Mouse (Mus musculus): Measurements from ENCODE around the gene Gstz1. TPM values are rescaled to one million over a fixed set of nuclear protein-coding genes. Genes with fewer than 3 reads are reported as not detected.

Gene Gstz1
- polyA plus RNA-seq (2015; fragmentation: Nextera tagmentation; extraction: Ambion mirVana) = 23.6 and 31.3 TPM in 2 replicates

GRCm38 (mm10) chr12:87146966-87147365, at the start of gene Gstz1:
Gene Gstz1, plus strand, starts transcription at chr12:87147165.
- Histone ChIP-seq H3K27ac (replicated peaks) (peak within 1 kb of the TSS; percentile 89), H3K9ac (ENCODE audit: low read length) (peak within 1 kb of the TSS; percentile 71), H3K36me3 (ENCODE audit: control insufficient read depth, insufficient read depth, low read length) (no peaks in the 10 kb centered on the region; the same call in 1 of the 2 replicates), H3K9me3 (ENCODE audit: control insufficient read depth, low read length) (no peaks in the 10 kb centered on the region), H3K27me3 (ENCODE audit: control insufficient read depth, insufficient read depth, low read length) (no peaks in the 10 kb centered on the region), H3K4me1 (replicated peaks; ENCODE audit: control insufficient read depth, insufficient read depth) (no peaks in the 10 kb centered on the region), H3K4me2 (replicated peaks; ENCODE audit: low read depth) (peak within 1 kb of the TSS; percentile 71), H3K4me3 (ENCODE audit: low read depth, low read length) (peak within 1 kb of the TSS; percentile 79)
- TF ChIP-seq CTCF (IDR thresholded peaks at IDR 0.05; ENCODE audit: low read depth) = peak; percentile 37
- TF ChIP-seq EP300 (optimal IDR thresholded peaks at IDR 0.05) = no peak
- ATAC-seq (ENCODE audit: low FRiP score, low TSS enrichment) (peak; percentile 84), DNase-seq (ENCODE audit: low spot score) (peak; percentile 91)
- WGBS = under 1% methylated on average over 27 of the region's 27 CpGs

GRCm38 (mm10) chr12:87100331-87100730, 46.6 kb upstream of the Gstz1 start:
- WGBS = 66% methylated on average over 4 of the region's 4 CpGs

GRCm38 (mm10) chr12:87102165-87102631, 44.8 kb upstream of the Gstz1 start, which contains the start of gene Ngb:
Gene Ngb, minus strand, starts transcription at chr12:87102539.
- no peak within 1 kb of the TSS for H3K27ac ChIP-seq (replicated peaks)
- no peak for DNase-seq (ENCODE audit: low spot score)
- no peak for TF ChIP-seq EP300 (optimal IDR thresholded peaks at IDR 0.05)
- TF ChIP-seq CTCF (IDR thresholded peaks at IDR 0.05; ENCODE audit: low read depth) = no peak
- 5% methylated on average over 25 of the region's 32 CpGs for WGBS
- no peaks in the 10 kb centered on the region for H3K9me3 ChIP-seq (ENCODE audit: control insufficient read depth, low read length)
- peak within 1 kb of the TSS; percentile 24 for H3K4me3 ChIP-seq (ENCODE audit: low read depth, low read length)
- H3K9ac ChIP-seq (ENCODE audit: low read length) = no peak within 1 kb of the TSS
- no peaks in the 10 kb centered on the region for H3K36me3 ChIP-seq (ENCODE audit: control insufficient read depth, insufficient read depth, low read length)
- 0 out of 2 replicates have a peak, but pooled peaks have one; percentile 51 for ATAC-seq (ENCODE audit: low FRiP score, low TSS enrichment)
- H3K4me1 ChIP-seq (replicated peaks; ENCODE audit: control insufficient read depth, insufficient read depth) = no peaks in the 10 kb centered on the region; the same call in 1 of the 2 replicates
- H3K27me3 ChIP-seq (ENCODE audit: control insufficient read depth, insufficient read depth, low read length) = no peaks in the 10 kb centered on the region; the same call in 1 of the 2 replicates
- peak within 1 kb of the TSS; percentile 52 for H3K4me2 ChIP-seq (replicated peaks; ENCODE audit: low read depth)

More at GRCm38 (mm10) chr12:87100331-87100730, 46.6 kb upstream of the Gstz1 start:
- no peak overlapping the region for H3K4me3 ChIP-seq (ENCODE audit: low read depth, low read length)
- no peaks in the 10 kb centered on the region for H3K36me3 ChIP-seq (ENCODE audit: control insufficient read depth, insufficient read depth, low read length)
- no peak overlapping the region for H3K27ac ChIP-seq (replicated peaks)
- H3K4me2 ChIP-seq (replicated peaks; ENCODE audit: low read depth) = no peak overlapping the region
- H3K4me1 ChIP-seq (replicated peaks; ENCODE audit: control insufficient read depth, insufficient read depth) = no peaks in the 10 kb centered on the region; the same call in 1 of the 2 replicates
- DNase-seq (ENCODE audit: low spot score) = no peak
- ATAC-seq (ENCODE audit: low FRiP score, low TSS enrichment) = no peak
- H3K9me3 ChIP-seq (ENCODE audit: control insufficient read depth, low read length) = no peaks in the 10 kb centered on the region
- no peaks in the 10 kb centered on the region; the same call in 1 of the 2 replicates for H3K27me3 ChIP-seq (ENCODE audit: control insufficient read depth, insufficient read depth, low read length)
- TF ChIP-seq EP300 (optimal IDR thresholded peaks at IDR 0.05) (no peak), CTCF (IDR thresholded peaks at IDR 0.05; ENCODE audit: low read depth) (no peak)
- no peak overlapping the region for H3K9ac ChIP-seq (ENCODE audit: low read length)

- Histone ChIP-seq H3K27me3 (ENCODE audit: control insufficient read depth, insufficient read depth, low read length) (no peaks in the 10 kb centered on the region; the same call in 1 of the 2 replicates), H3K9me3 (ENCODE audit: control insufficient read depth, low read length) (no peaks in the 10 kb centered on the region), H3K4me1 (replicated peaks; ENCODE audit: control insufficient read depth, insufficient read depth) (no peaks in the 10 kb centered on the region; the same call in 1 of the 2 replicates), H3K36me3 (ENCODE audit: control insufficient read depth, insufficient read depth, low read length) (no peaks in the 10 kb centered on the region), H3K4me2 (replicated peaks; ENCODE audit: low read depth) (no peak overlapping the region), H3K9ac (ENCODE audit: low read length) (no peak overlapping the region), H3K4me3 (ENCODE audit: low read depth, low read length) (no peak overlapping the region), H3K27ac (replicated peaks) (no peak overlapping the region)
- WGBS = 88% methylated on average over 4 of the region's 4 CpGs
- no peak for ATAC-seq (ENCODE audit: low FRiP score, low TSS enrichment)
- DNase-seq (ENCODE audit: low spot score) = no peak
- TF ChIP-seq CTCF (IDR thresholded peaks at IDR 0.05; ENCODE audit: low read depth) (no peak), EP300 (optimal IDR thresholded peaks at IDR 0.05) (no peak)
Measured at GRCm38 (mm10) chr12:87103471-87103870, 43.5 kb upstream of the Gstz1 start.

- Histone ChIP-seq H3K36me3 (ENCODE audit: control insufficient read depth, insufficient read depth, low read length) (no peaks in the 10 kb centered on the region), H3K9me3 (ENCODE audit: control insufficient read depth, low read length) (no peaks in the 10 kb centered on the region), H3K4me2 (replicated peaks; ENCODE audit: low read depth) (no peak overlapping the region), H3K27me3 (ENCODE audit: control insufficient read depth, insufficient read depth, low read length) (no peaks in the 10 kb centered on the region; the same call in 1 of the 2 replicates), H3K27ac (replicated peaks) (no peak overlapping the region), H3K4me1 (replicated peaks; ENCODE audit: control insufficient read depth, insufficient read depth) (no peaks in the 10 kb centered on the region; the same call in 1 of the 2 replicates), H3K4me3 (ENCODE audit: low read depth, low read length) (no peak overlapping the region), H3K9ac (ENCODE audit: low read length) (no peak overlapping the region)
- DNase-seq (ENCODE audit: low spot score) = no peak
- TF ChIP-seq EP300 (optimal IDR thresholded peaks at IDR 0.05) (no peak), CTCF (IDR thresholded peaks at IDR 0.05; ENCODE audit: low read depth) (no peak)
- WGBS = 69% methylated on average over 4 of the region's 4 CpGs
- ATAC-seq (ENCODE audit: low FRiP score, low TSS enrichment) = no peak
Measured at GRCm38 (mm10) chr12:87104796-87105195, 42.2 kb upstream of the Gstz1 start.

GRCm38 (mm10) chr12:87107357-87107977, 39.5 kb upstream of the Gstz1 start:
- no peak for ATAC-seq (ENCODE audit: low FRiP score, low TSS enrichment)
- H3K36me3 ChIP-seq (ENCODE audit: control insufficient read depth, insufficient read depth, low read length) = peaks cover 5% of the 10 kb centered on the region; the same call in 1 of the 2 replicates

More at GRCm38 (mm10) chr12:87107357-87107977, 39.5 kb upstream of the Gstz1 start:
- Histone ChIP-seq H3K9me3 (ENCODE audit: control insufficient read depth, low read length) (no peaks in the 10 kb centered on the region), H3K27ac (replicated peaks) (no peak overlapping the region), H3K4me3 (ENCODE audit: low read depth, low read length) (no peak overlapping the region), H3K4me2 (replicated peaks; ENCODE audit: low read depth) (no peak overlapping the region), H3K9ac (ENCODE audit: low read length) (no peak overlapping the region), H3K27me3 (ENCODE audit: control insufficient read depth, insufficient read depth, low read length) (no peaks in the 10 kb centered on the region; the same call in 1 of the 2 replicates), H3K4me1 (replicated peaks; ENCODE audit: control insufficient read depth, insufficient read depth) (no peaks in the 10 kb centered on the region)
- no peak for DNase-seq (ENCODE audit: low spot score)
- TF ChIP-seq CTCF (IDR thresholded peaks at IDR 0.05; ENCODE audit: low read depth) (no peak), EP300 (optimal IDR thresholded peaks at IDR 0.05) (no peak)
- 66% methylated on average over 3 of the region's 3 CpGs for whole genome bisulfite sequencing

All from stomach, postnatal 0 days (tissue).